Mouse (Mus musculus) stomach, embryonic 14.5 days (tissue): ENCODE measurements around the gene Agpat4. TPM values are rescaled to one million over a fixed set of nuclear protein-coding genes. Genes with fewer than 3 reads are reported as not detected.

Source experiments
- ATAC-seq: fragments of 200-750 bp; cut with Nextera tagmentation; 2 replicates; pipeline ENCODE4 v1.8.0; 2017; ENCODE audit warnings: low read depth, moderate TSS enrichment; ENCODE audit not compliant: insufficient number of reproducible peaks, insufficient read depth, low FRiP score
- H3K27ac ChIP-seq: fragments of 300-500 bp; sonication (generic); 2 replicates; pipeline ENCODE4 v1.5.1; 2014; ENCODE audit warnings: mild to moderate bottlenecking, low read length, moderate library complexity, mixed read lengths
- H3K27me3 ChIP-seq: fragments of 300-500 bp; sonication (generic); 2 replicates; pipeline ENCODE4 v1.6.1; 2014; ENCODE audit warnings: low read length, control low read depth, mixed read lengths; ENCODE audit not compliant: control insufficient read depth, insufficient read depth
- H3K36me3 ChIP-seq: fragments of 300-500 bp; sonication (generic); 2 replicates; pipeline ENCODE4 v1.6.1; 2014; ENCODE audit warnings: mild to moderate bottlenecking, control low read depth, low read length, moderate library complexity, mixed read lengths; ENCODE audit not compliant: control insufficient read depth, insufficient read depth
- H3K4me1 ChIP-seq: fragments of 300-500 bp; sonication (generic); 2 replicates; pipeline ENCODE4 v1.6.1; 2014; ENCODE audit warnings: low read length, control low read depth, mixed read lengths; ENCODE audit not compliant: control insufficient read depth, insufficient read depth
- H3K4me2 ChIP-seq: fragments of 300-500 bp; sonication (generic); replicated peaks from 2 replicates; pipeline ENCODE4 v1.6.1; 2014; ENCODE audit warnings: low read depth, low read length, control low read depth
- H3K4me3 ChIP-seq: fragments of 300-500 bp; sonication (generic); 2 replicates; pipeline ENCODE4 v1.5.1; 2014; ENCODE audit warnings: low read depth, low read length, control low read depth
- H3K9ac ChIP-seq: fragments of 300-500 bp; sonication (generic); replicated peaks from 2 replicates; pipeline ENCODE4 v1.6.1; 2014; ENCODE audit warnings: low read depth, mild to moderate bottlenecking, control low read depth, low read length, moderate library complexity, mixed read lengths
- H3K9me3 ChIP-seq: fragments of 300-500 bp; sonication (generic); 2 replicates; pipeline ENCODE4 v1.6.1; 2016; ENCODE audit warnings: low read depth, low read length, control low read depth; ENCODE audit not compliant: control insufficient read depth
- WGBS: fragments of 180-500 bp; shearing (Covaris S2); extraction: QIAGEN DNeasy Blood & Tissue Kit; methylation state at CpG from one replicate; pipeline ENCODE4 v1.1.7; 2014; 5-methylcytosine and 5-hydroxymethylcytosine counted together
- polyA plus RNA-seq: library from polyadenylated mRNA; unstranded; fragments of >200 nt; fragmentation: Nextera tagmentation; extraction: Ambion mirVana; gene quantifications from 2 replicates; pipeline ENCODE4 v1.2.1, GENCODE M21; 2014

Gene Agpat4
- polyA plus RNA-seq, 1 experiment from 2014 or later, result 27.7 TPM

DNA sequence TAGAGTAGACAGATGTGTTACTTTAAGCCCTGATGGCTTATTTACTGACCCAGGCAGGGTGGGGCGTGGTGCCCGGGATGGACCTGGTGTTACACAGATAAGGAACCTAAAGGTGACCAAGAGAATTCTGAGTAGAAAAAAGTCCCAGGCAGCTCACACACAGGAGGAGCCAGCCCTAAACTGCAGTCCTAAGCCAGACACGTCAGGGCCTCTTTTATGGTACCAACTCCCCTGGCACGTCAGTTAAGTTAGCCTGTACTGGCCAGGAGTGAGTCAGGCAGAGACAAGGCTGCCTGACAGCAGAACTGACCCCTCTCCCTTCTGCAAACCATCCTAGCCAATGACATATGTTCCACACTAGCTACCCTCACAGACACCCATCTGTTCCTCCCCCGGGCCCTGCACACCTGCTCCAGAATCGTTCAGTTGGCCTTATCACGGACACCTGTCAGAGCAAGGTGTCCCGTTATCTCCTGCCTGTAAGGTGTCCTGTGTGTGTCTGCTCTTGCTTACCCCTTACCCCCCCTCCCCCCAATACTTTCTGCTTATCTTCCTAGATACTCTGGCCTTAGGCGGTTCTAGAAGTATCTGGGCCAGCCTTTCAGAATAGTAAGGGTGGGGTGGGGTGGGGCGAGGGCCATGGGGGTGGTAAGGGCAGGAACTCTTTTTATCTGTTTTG, 86.7 kb downstream of the Agpat4 start:
- H3K4me1 ChIP-seq, result peaks cover 42% of the 10 kb centered on the region
- no peak overlapping the region for H3K4me3 ChIP-seq
- no peak overlapping the region for H3K9ac ChIP-seq
- no peaks in the 10 kb centered on the region for H3K9me3 ChIP-seq
- H3K27ac ChIP-seq, result peak overlapping the region; percentile 35; the same call in 1 of the 2 replicates
- H3K4me2 ChIP-seq, result no peak overlapping the region
- WGBS, result 21% methylated on average over 10 of the region's 10 CpGs
- no peaks in the 10 kb centered on the region for H3K27me3 ChIP-seq
- no peaks in the 10 kb centered on the region for H3K36me3 ChIP-seq
- ATAC-seq, result peak; percentile 66

DNA sequence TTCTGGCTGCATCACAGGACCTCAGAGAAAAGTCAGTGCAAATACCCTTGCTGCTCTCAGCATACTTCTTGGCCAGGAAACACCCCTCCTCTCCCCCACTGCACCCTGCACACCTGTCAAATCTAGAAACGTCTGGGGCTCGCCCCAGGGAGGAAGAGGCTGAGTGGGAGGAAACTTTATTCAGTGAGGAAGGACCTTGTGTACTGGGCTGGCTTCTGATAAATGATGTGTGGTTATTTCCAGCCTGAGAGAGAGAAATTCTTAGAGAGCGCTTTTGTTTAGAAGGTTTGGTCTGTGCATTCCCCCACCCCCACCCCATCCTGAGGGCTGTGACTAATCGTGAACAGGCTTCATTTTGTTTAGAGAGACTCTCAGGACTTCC, 87.2 kb downstream of the Agpat4 start:
- 5% methylated on average over 4 of the region's 4 CpGs for WGBS

DNA sequence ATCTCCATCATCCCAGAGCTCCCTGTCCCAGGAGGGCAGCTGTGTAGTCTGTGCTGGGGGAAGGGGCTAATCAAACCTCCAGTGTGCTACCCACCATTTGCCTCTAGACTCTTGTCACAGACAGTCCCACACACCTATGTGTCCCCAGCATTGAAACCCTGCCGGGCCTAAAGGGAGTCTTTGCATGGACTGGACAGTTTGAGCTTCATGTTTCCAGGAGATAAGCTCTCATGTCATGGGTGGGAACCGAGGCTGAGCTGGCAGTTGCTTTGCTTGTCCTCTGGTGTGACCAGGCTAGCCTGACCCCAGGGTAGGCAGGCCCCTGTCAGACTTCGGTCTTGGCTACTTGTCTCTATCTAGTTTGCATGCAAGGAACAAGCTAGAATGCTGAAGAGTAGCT, 87.7 kb downstream of the Agpat4 start:
- Histone ChIP-seq H3K4me2 (no peak overlapping the region), H3K4me3 (no peak overlapping the region), H3K4me1 (peaks cover 42% of the 10 kb centered on the region), H3K9me3 (no peaks in the 10 kb centered on the region), H3K27me3 (no peaks in the 10 kb centered on the region), H3K9ac (no peak overlapping the region), H3K36me3 (peaks cover 3% of the 10 kb centered on the region; the same call in 1 of the 2 replicates), H3K27ac (peak overlapping the region; percentile 16; the same call in 1 of the 2 replicates)
- WGBS, result 64% methylated on average over 3 of the region's 3 CpGs
- peak; percentile 25; the same call in 1 of the 2 replicates for ATAC-seq

More for the DNA sequence above, 87.2 kb downstream of the Agpat4 start:
- Histone ChIP-seq H3K4me2 (no peak overlapping the region), H3K4me1 (peaks cover 42% of the 10 kb centered on the region), H3K9ac (no peak overlapping the region), H3K27ac (peak overlapping the region; percentile 35; the same call in 1 of the 2 replicates), H3K9me3 (no peaks in the 10 kb centered on the region), H3K4me3 (no peak overlapping the region), H3K36me3 (no peaks in the 10 kb centered on the region), H3K27me3 (no peaks in the 10 kb centered on the region)
- ATAC-seq, result peak; percentile 35

DNA sequence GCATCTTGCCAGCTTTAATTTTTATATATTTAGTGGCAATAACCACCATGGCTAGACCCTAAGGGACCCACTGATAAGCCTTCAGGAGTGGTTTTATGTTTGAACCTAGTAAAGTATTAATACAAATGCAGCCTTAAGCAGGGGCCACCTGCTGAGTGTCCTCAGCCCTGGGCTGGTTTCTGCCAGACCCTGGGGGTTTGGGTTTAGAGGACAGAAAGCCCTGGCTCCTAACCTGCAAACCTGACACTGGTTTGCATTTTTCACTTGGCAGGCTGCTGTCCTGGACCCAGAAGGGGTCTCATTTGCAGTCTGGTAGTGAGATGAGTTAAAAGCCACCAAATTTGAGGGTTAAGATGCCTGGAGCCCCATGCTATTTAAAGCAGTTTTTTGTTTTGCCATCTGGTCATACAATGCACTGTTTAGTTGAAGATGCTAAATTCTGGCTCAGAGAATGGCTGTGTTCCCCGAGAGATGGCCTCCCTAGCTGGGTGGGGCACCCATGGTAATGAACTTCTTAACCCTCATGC, 88.6 kb downstream of the Agpat4 start:
- Histone ChIP-seq H3K27ac (no peak overlapping the region), H3K27me3 (no peaks in the 10 kb centered on the region), H3K9me3 (no peaks in the 10 kb centered on the region), H3K4me2 (no peak overlapping the region), H3K9ac (no peak overlapping the region), H3K4me1 (peaks cover 42% of the 10 kb centered on the region), H3K36me3 (peaks cover 4% of the 10 kb centered on the region; the same call in 1 of the 2 replicates), H3K4me3 (no peak overlapping the region)
- no peak for ATAC-seq
- WGBS, result 30% methylated on average over 1 of the region's 1 CpGs

DNA sequence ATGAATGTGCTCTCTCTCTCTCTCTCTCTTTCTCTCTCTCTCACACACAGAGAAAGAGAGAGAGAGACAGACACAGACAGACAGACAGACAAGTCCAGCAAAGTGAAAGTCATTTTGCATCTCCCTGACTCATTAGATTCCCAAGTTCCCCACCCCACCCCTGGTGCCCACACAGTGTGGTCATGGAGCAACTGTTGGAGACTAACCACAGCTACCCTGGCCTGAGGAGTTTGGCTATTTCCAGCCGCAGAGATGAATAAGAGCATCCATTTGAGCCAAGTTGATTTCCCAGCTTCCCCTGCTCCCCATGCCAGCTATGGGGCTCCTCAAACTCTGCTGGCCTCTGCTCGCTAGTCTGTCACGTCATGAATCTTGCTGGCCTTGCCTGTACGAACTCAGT, 91.0 kb downstream of the Agpat4 start:
- Histone ChIP-seq H3K4me2 (no peak overlapping the region), H3K27ac (no peak overlapping the region), H3K4me3 (no peak overlapping the region), H3K9ac (no peak overlapping the region), H3K9me3 (no peaks in the 10 kb centered on the region), H3K27me3 (no peaks in the 10 kb centered on the region), H3K4me1 (peaks cover 31% of the 10 kb centered on the region), H3K36me3 (peaks cover 14% of the 10 kb centered on the region)
- whole genome bisulfite sequencing, result 78% methylated on average over 4 of the region's 4 CpGs
- ATAC-seq, result no peak

DNA sequence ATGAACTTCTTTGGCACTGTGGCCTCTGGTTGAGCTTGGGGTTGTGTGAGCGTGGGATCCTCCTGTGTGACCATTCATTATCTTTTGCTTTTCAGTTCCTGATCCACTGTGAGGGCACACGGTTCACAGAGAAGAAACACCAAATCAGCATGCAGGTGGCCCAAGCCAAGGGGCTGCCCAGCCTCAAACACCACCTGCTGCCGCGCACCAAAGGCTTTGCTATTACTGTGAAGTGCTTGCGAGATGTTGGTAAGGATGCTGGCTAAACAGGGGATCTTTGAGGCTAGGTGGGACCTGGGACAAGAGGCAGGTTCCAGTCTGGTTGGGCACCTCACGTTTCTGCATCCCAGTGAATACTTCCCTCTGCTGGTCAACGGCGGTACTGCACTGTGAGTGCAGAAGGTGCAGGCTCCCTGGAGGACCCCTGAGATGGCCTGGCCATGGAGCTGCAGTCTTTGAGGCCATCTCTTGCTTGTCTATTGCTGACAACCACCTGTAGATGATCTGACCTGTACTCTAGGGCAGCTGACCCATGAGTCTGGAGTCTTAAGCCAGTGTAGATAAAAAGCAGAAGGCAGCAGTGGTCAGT, 92.1 kb downstream of the Agpat4 start:
- Histone ChIP-seq H3K27ac (no peak overlapping the region), H3K4me2 (no peak overlapping the region), H3K27me3 (no peaks in the 10 kb centered on the region), H3K9me3 (no peaks in the 10 kb centered on the region), H3K36me3 (peaks cover 15% of the 10 kb centered on the region), H3K9ac (no peak overlapping the region), H3K4me3 (no peak overlapping the region), H3K4me1 (peaks cover 19% of the 10 kb centered on the region)
- WGBS, result 27% methylated on average over 8 of the region's 8 CpGs
- 0 out of 2 replicates have a peak, but pooled peaks have one; percentile 14 for ATAC-seq

DNA sequence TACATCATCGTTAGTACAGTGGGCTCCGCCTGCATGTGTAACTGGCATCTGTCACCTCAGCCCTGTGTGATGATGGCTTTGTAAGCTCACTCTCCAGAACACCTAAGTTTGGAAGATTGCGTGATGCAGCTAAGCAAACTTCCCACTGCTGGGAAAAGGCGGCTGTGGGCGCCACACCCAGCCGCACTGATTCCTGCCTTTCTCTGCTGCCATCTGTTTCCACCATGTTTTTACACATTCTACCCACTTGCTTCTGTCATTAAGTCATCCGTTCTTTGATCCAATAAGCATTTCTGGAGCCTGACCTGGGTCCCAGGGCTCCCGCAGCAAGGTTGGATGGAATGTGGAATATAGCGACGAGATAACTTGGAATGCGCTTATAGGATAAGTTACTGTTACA, 93.4 kb downstream of the Agpat4 start:
- Histone ChIP-seq H3K4me3 (no peak overlapping the region), H3K9me3 (no peaks in the 10 kb centered on the region), H3K27ac (no peak overlapping the region), H3K27me3 (no peaks in the 10 kb centered on the region), H3K4me2 (no peak overlapping the region), H3K9ac (no peak overlapping the region), H3K4me1 (peaks cover 8% of the 10 kb centered on the region; the same call in 1 of the 2 replicates), H3K36me3 (peaks cover 23% of the 10 kb centered on the region)
- ATAC-seq, result no peak
- 90% methylated on average over 11 of the region's 11 CpGs for WGBS

DNA sequence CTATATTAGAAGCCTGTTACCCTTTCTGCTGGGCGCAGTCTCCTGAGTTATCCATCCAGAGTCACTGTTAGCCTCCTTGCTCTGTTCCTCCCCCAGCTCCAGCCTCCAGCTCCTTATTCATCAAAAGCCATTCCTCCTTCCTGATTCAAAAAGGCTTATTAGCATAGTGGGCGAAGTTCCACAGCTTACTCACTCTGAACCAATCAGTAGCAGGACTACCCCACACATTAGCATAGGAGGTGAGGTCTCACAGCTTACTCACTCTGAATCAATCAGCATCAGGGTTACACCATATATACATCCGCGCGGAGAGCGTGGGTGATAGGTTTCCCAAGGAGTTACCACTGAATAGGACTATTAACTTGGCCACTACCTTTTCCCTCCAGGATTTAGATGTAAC, 93.8 kb downstream of the Agpat4 start:
- no peak overlapping the region for H3K9ac ChIP-seq
- H3K4me3 ChIP-seq, result no peak overlapping the region
- H3K4me2 ChIP-seq, result no peak overlapping the region
- H3K27ac ChIP-seq, result no peak overlapping the region
- no peaks in the 10 kb centered on the region for H3K27me3 ChIP-seq
- H3K36me3 ChIP-seq, result peaks cover 27% of the 10 kb centered on the region
- peaks cover 4% of the 10 kb centered on the region; the same call in 1 of the 2 replicates for H3K4me1 ChIP-seq
- ATAC-seq, result no peak
- WGBS, result 86% methylated on average over 6 of the region's 6 CpGs
- no peaks in the 10 kb centered on the region for H3K9me3 ChIP-seq
